Mouse (Mus musculus) olfactory bulb, adult 2 months (tissue): ENCODE data around the gene Mmgt1.

Source experiments
- CTCF ChIP-seq: fragments of 200-500 bp; IDR thresholded peaks from 2 replicates; pipeline ENCODE4 v1.5.1; 2012; ENCODE audit warnings: low read depth, mild to moderate bottlenecking, low read length, moderate library complexity; ENCODE audit not compliant: insufficient read depth
- POLR2A ChIP-seq: fragments of 200-500 bp; IDR thresholded peaks from 2 replicates; pipeline ENCODE4 v1.6.1; 2012; ENCODE audit warnings: mild to moderate bottlenecking, low read depth, low read length, moderate library complexity; ENCODE audit not compliant: insufficient read depth

- TF ChIP-seq CTCF (no peak), POLR2A (no peak)
Measured at GRCm38 (mm10) chrX:56609285-56609622, 11.4 kb upstream of the Mmgt1 start.
